Mouse (Mus musculus): ENCODE measurements around the gene Akap7.

Gene Akap7

GRCm38 (mm10) chr10:25297666-25298263, 9.9 kb downstream of the Akap7 start:
- DNase-seq (ENCODE audit: low read depth, low spot score) = no peak

GRCm38 (mm10) chr10:25296657-25297369, 10.9 kb downstream of the Akap7 start:
- peak; percentile 71 for DNase-seq (ENCODE audit: low read depth, low spot score)

GRCm38 (mm10) chr10:25296286-25296656, 11.4 kb downstream of the Akap7 start:
- DNase-seq (ENCODE audit: low read depth, low spot score) = no peak

- no peak for DNase-seq (ENCODE audit: low read depth, low spot score)
Observed at GRCm38 (mm10) chr10:25295836-25296235, 11.8 kb downstream of the Akap7 start.

DNA sequence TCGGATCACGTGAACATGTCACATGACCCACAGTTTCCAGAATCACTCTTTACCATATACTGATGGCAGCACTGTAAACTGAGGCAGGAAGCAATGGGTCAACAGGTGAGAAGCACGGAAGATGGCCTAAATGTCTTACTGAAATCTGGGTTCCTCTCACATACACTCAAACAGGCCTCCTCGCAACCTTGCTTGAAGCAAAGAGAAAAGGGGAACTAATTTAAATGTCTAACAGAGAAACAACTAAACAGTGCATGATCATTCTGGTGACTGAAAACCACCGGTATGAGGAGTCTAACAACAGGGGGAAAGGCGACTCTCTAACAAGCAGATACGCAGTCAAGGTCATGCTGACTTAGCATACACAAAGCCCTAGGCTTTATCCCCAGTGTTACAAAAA, 12.7 kb downstream of the Akap7 start:
- DNase-seq (ENCODE audit: low read depth, low spot score) = no peak

- no peak for DNase-seq (ENCODE audit: low read depth, low spot score)
Observed at GRCm38 (mm10) chr10:25293796-25294195, 13.9 kb downstream of the Akap7 start.

DNA sequence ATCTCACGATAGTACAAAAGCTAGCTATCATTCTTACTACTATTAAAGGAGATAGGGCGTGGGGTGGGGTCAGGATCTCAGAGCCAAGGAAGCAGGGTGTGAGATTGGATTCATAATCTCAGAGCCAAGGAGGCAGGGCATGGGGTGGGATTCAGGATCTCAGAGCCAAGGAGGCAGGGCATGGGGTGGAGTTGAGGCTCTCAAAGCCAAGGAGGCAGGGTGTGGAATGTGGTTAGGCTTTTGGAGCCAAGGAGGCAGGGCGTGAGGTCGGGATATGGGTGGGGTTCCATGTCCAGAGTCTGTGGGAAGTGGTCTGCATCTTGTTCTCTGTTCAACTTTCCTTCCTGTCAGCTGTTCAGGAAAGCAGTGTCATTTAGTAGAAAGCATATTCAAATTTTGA, 16.6 kb downstream of the Akap7 start:
- DNase-seq (ENCODE audit: low read depth, low spot score) = peak; percentile 71

DNA sequence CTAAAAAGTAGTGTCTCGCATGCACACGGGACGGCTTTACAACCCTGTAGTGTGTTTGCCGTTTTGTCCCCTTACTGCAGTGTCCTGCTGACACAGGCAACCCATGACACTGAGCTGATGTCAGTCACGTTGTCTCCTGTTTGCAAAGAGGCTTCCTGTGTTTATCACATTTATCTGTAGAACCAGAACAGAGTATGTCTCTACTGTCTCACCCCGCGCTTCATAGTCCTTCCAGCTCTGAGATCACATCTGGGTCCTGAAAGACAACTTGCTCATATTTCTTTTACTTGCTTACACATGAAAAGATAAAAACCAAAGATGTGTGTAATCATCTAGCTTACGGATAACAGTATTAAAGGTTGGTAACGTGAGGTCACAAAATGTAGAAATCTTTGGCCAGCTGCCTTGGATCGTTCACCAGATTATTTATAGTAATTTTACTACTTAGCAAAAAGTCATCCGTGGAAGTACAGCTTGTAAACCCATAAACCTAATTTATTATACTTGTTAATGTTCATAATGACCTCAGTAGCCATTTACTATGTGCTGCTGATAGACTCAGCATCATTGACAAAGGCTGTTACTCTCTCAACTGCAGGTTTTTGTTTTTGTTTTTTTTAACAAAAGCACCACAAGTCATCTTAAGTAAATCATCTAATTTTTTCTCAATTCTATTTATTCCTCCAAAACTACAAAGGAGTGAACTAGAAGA, 22.4 kb downstream of the Akap7 start:
- no peak for DNase-seq (ENCODE audit: low read depth, low spot score)

GRCm38 (mm10) chr10:25284427-25285099, 23.1 kb downstream of the Akap7 start:
- peak; percentile 48 for DNase-seq (ENCODE audit: low read depth, low spot score)

DNA sequence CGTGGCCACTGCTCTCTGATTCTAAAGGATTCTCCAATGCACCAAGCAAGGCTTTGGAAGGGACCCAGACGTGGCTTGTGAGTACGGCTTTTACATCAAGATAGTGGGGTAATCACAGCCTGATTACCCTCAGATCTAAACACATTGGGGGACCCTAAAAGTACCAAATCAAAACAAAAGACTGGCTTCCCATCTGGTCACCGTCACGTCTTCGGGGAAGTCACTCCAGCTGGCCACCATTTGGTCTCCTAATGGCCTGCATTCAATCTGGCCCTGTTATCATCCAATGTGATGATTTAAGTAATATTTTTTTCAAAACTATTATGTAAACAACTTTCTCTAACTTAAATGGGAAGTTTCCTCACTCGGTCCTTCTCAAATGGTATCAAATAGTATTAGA, 24.3 kb downstream of the Akap7 start:
- DNase-seq (ENCODE audit: low read depth, low spot score) = no peak

DNA sequence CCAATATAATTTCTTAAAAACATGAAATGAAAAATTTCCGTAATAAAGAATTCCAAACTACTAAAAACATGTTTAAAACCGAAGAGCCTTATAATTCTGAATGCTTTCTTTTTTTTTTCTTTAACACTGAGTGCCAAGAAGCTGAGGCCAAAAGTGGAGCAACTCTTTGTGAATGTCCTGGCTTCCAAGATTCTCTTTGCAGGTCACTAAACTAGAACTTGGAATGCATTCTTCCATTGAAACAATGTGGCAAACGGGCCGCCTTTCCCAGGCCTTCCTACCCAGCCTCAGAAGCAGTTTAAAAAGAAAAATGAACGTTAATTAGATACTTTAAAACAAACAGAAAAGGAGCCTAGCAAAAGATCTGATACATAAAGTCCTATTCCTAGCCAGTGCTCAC, 27.5 kb downstream of the Akap7 start:
- no peak for DNase-seq (ENCODE audit: low read depth, low spot score)

GRCm38 (mm10) chr10:25279406-25279805, 28.3 kb downstream of the Akap7 start:
- DNase-seq (ENCODE audit: low read depth, low spot score) = peak; percentile 83

DNA sequence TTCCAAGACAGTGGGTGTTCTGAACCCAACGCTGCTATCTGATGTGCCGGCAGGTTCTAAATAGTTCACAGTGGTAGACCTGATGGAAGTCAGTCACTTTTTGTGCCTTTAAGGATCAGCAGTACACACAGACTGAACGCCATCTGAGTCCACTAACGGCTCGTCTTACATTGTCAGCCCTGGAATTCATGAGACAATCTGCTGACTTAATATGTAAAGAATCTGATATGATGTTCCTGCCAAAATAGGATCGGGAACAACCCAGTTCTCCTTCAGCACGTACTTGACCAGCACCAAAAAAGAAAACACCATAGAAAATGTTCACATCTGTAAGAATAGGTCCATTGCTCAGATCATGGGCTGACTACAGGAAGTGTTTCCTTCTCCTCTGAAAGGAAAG, 32.2 kb downstream of the Akap7 start:
- DNase-seq (ENCODE audit: low read depth, low spot score) = no peak

- DNase-seq (ENCODE audit: low read depth, low spot score) = peak; percentile 64
Observed at GRCm38 (mm10) chr10:25274621-25275330, 32.9 kb downstream of the Akap7 start.

- no peak for DNase-seq (ENCODE audit: low read depth, low spot score)
Observed at GRCm38 (mm10) chr10:25273731-25274130, 33.9 kb downstream of the Akap7 start.

DNA sequence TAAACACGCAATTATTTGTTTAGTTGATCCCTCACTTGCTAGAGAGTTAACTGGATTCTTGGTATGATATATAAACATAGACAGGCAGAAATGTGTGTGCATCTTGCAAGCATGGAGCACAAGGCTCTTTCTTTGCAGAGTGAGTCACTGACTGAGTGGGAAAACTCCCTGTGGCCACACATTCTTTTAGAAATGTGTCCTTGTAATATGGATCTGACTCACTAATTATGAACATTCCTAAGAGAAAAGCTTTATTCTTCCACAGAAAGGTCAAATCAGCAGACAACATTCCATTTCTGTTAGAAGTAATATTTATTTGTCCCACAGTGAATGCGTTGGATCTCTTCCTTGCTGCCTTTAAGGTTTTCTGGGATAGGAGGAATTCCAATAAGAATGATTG, 35.9 kb downstream of the Akap7 start:
- no peak for DNase-seq (ENCODE audit: low read depth, low spot score)

DNA sequence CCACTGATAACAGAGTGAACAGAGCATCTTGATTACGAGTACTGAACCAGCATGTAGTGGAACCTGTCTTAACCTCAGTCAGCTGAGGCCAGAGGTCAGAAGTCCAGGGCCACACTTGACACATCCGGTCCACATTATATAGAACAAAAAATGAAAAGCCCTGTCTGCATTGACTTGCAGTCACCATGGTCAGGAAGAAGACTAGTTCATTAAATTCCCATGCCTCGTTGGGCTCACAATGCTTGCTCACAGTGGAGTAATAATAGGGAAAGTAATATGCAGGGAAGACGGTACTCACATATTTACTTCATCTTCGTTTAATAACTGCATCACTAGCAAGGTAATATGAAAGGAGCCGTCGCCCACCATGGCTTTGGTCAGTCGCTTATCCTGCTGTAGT, 36.5 kb downstream of the Akap7 start:
- no peak for DNase-seq (ENCODE audit: low read depth, low spot score)

DNA sequence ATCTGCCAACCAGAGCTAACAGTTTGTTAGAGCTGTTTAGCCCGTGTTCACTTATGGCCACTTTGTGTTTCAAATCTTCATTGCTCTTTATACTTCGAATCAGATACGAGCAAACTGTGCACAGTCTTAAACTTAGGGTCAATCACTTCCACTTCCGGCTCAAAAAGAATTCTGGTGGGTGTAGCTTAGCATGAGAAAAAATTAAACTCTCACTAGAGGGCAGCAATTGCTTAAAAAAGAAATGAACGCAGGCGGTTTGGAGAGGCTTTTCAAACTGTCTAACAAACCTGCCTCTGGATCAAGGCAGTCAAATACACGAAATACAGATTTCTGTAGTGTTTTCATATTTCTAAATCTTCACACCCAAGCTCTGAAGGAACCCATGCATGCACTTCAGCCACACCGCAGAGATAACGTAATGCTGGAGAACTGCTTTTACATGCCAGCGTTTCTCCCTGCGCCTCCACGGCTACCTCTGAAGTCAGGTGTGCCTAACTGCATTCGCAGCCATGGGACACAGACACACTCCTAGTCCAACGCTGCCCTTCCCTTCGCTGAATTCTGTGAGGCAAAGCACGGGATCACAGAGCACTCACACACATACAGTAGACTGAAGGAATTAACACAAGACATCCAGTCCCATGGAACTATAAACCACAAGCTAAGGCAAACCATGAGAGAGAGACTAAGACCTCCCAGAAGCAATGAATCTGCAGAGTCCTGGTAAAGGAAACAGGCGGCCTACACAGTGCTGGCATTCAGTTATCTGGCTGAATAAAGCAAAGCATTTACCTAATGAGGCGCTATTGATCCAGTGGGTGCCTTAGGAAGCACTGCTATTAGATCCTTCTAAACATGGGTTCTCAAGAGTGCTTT, 39.0 kb downstream of the Akap7 start:
- peak; percentile 80 for DNase-seq (ENCODE audit: low read depth, low spot score)

DNA sequence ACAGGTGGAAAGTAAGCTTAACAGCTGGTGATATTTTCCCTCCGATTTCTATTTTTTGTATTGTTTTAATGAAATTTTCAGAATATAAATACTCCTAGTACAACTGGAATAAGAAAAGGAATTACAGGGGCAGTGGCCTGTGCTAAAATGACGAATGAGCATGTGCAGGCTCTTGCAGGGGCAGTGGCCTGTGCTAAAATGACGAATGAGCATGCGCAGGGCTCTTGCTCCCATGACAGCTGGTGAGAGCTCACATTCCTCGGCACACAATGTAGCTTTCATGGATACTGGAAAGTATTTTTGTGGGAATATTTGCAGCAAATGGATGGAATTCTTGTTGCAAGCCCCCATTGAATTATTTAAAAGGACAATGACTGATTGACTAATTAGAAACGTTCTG, 46.5 kb downstream of the Akap7 start:
- DNase-seq (ENCODE audit: low read depth, low spot score) = no peak

GRCm38 (mm10) chr10:25260724-25261123, 46.9 kb downstream of the Akap7 start:
- DNase-seq (ENCODE audit: low read depth, low spot score) = no peak

- peak; percentile 86 for DNase-seq (ENCODE audit: low read depth, low spot score)
Observed at GRCm38 (mm10) chr10:25258171-25258570, 49.5 kb downstream of the Akap7 start.
